Mouse (Mus musculus) liver, postnatal 0 days (tissue): ENCODE data around the gene Exoc2. TPM values are rescaled to one million over a fixed set of nuclear protein-coding genes. Genes with fewer than 3 reads are reported as not detected.
A peak's percentile ranks its signal among the peaks of the same experiment; 100 is the strongest.

Source experiments
- ATAC-seq: fragments of 200-750 bp; cut with Nextera tagmentation; 2 replicates; pipeline ENCODE4 v1.8.0; 2017; ENCODE audit warnings: mild to moderate bottlenecking, moderate library complexity
- DNase-seq: peaks from one replicate; pipeline ENCODE4 v3.0.0-alpha.2; 2016
- H3K27ac ChIP-seq: fragments of 300-500 bp; sonication (generic); 2 replicates; pipeline ENCODE4 v1.5.1; 2014; ENCODE audit warnings: antibody characterized with exemption, moderate library complexity, mild to moderate bottlenecking, low read depth
- H3K27me3 ChIP-seq: fragments of 300-500 bp; sonication (generic); 2 replicates; pipeline ENCODE4 v1.6.1; 2014; ENCODE audit warnings: low read length, control low read depth, mixed read lengths; ENCODE audit not compliant: insufficient read depth
- H3K36me3 ChIP-seq: fragments of 300-500 bp; sonication (generic); replicated peaks from 2 replicates; pipeline ENCODE4 v1.6.1; 2014; ENCODE audit warnings: mild to moderate bottlenecking, control low read depth, low read length, moderate library complexity, mixed read lengths; ENCODE audit not compliant: insufficient read depth
- H3K4me1 ChIP-seq: fragments of 300-500 bp; sonication (generic); 2 replicates; pipeline ENCODE4 v1.6.1; 2014; ENCODE audit warnings: antibody characterized with exemption, mild to moderate bottlenecking, control low read depth; ENCODE audit not compliant: insufficient read depth
- H3K4me2 ChIP-seq: fragments of 300-500 bp; sonication (generic); 2 replicates; pipeline ENCODE4 v1.6.1; 2014; ENCODE audit warnings: low read depth, mild to moderate bottlenecking, low read length, moderate library complexity, mixed read lengths
- H3K4me3 ChIP-seq: fragments of 300-500 bp; sonication (generic); 2 replicates; pipeline ENCODE4 v1.5.1; 2014; ENCODE audit warnings: low read depth, low read length
- H3K9ac ChIP-seq: fragments of 300-500 bp; sonication (generic); replicated peaks from 2 replicates; pipeline ENCODE4 v1.6.1; 2014; ENCODE audit warnings: mild to moderate bottlenecking, moderate library complexity
- H3K9me3 ChIP-seq: fragments of 300-500 bp; sonication (generic); 2 replicates; pipeline ENCODE4 v1.6.1; 2016; ENCODE audit warnings: mild to moderate bottlenecking, control low read depth, low read length, mixed read lengths
- CTCF ChIP-seq: sonication (generic); IDR thresholded peaks from 2 replicates; pipeline ENCODE4 v1.5.1; 2016; ENCODE audit warnings: antibody characterized with exemption, low read depth
- EP300 ChIP-seq: IDR thresholded peaks from 2 replicates; pipeline ENCODE4 v1.6.1; 2016; ENCODE audit warnings: antibody characterized with exemption, low read depth, mild to moderate bottlenecking
- WGBS: fragments of 180-500 bp; shearing (Covaris S2); extraction: QIAGEN DNeasy Blood & Tissue Kit; methylation state at CpG from one replicate; pipeline ENCODE4 v1.1.7; 2014; ENCODE audit not compliant: insufficient replicate concordance; 5-methylcytosine and 5-hydroxymethylcytosine counted together
- polyA plus RNA-seq: library from polyadenylated mRNA; unstranded; fragments of >200 nt; fragmentation: Nextera tagmentation; extraction: Ambion mirVana; gene quantifications from 2 replicates; pipeline ENCODE4 v1.2.1, GENCODE M21; 2015

The Exoc2 gene
- polyA plus RNA-seq, 1 experiment from 2014 or later: 8.1 TPM

GRCm38 (mm10) chr13:30913757-30914156, 60.1 kb downstream of the Exoc2 start:
- peaks cover 18% of the 10 kb centered on the region for H3K36me3 ChIP-seq
- no peaks in the 10 kb centered on the region for H3K9me3 ChIP-seq
- no peak overlapping the region for H3K9ac ChIP-seq
- ATAC-seq (no peak), DNase-seq (no peak)
- no peaks in the 10 kb centered on the region for H3K27me3 ChIP-seq
- H3K4me1 ChIP-seq: no peaks in the 10 kb centered on the region
- H3K4me2 ChIP-seq: no peak overlapping the region
- no peak for TF ChIP-seq CTCF
- TF ChIP-seq EP300: no peak
- no peak overlapping the region for H3K27ac ChIP-seq
- no peak overlapping the region for H3K4me3 ChIP-seq

DNA sequence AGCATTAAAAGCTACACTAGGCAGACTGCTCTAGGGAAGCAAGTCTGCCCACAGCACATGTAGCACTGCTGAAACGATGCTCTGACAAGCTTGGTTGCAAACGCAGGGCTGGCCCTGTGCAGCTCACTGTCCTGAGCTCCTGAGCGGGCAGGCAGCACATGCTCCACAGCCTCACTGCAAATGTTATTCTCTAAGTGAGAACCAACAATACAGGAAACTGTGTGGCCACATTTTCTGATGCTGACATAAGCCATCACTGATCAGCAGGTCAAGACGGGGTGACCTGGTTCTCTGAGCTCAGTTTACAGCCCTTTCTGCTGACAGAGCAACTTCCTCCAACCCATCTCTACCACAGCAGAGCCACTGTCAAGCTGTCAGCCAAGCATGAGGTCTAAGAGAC, 60.9 kb downstream of the Exoc2 start:
- no peak overlapping the region for H3K9ac ChIP-seq
- no peak overlapping the region for H3K4me3 ChIP-seq
- no peak overlapping the region for H3K4me2 ChIP-seq
- H3K27ac ChIP-seq: no peak overlapping the region
- H3K9me3 ChIP-seq: no peaks in the 10 kb centered on the region
- DNase-seq: no peak
- no peaks in the 10 kb centered on the region for H3K27me3 ChIP-seq
- peaks cover 21% of the 10 kb centered on the region for H3K36me3 ChIP-seq
- H3K4me1 ChIP-seq: no peaks in the 10 kb centered on the region
- WGBS: 46% methylated on average over 4 of the region's 4 CpGs
- TF ChIP-seq CTCF: no peak
- TF ChIP-seq EP300: no peak
- no peak for ATAC-seq

DNA sequence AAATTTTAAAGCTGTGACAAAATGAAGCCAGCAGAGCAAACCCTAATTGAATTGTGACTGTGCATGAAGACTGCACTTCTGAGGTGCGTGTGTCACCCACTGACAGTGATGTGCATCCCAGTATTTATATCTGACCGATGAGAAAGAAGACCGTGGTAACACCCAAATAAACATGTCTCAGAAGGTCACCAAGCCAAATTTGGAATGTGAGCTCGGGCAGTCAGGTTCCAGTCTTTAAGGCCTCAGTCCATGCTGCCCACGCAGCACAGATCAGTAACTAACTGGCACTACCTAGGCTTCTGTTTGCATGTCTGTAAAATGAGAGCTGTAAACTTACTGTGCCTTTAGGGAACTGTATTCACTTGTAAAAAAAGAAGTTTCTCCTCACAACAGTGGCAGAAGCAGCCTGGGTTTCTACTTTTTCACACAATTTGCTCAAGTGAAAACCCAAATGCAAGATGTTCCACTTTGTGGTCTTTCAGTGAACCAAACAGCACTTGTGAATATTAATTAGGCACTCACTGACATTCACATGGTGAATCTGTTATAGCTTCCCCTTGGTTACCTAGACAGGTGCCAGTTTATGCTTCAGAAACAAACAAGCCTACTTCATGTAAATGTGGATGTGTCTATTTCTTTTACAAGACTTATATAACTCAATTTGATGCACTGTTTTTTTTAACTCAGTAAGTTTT, 61.8 kb downstream of the Exoc2 start:
- TF ChIP-seq EP300: no peak
- TF ChIP-seq CTCF: no peak
- no peak for DNase-seq
- no peaks in the 10 kb centered on the region for H3K4me1 ChIP-seq
- no peak overlapping the region for H3K9ac ChIP-seq
- H3K4me2 ChIP-seq: no peak overlapping the region
- H3K9me3 ChIP-seq: no peaks in the 10 kb centered on the region
- no peaks in the 10 kb centered on the region for H3K27me3 ChIP-seq
- no peak for ATAC-seq
- H3K4me3 ChIP-seq: no peak overlapping the region
- H3K27ac ChIP-seq: no peak overlapping the region
- peaks cover 21% of the 10 kb centered on the region for H3K36me3 ChIP-seq
- 75% methylated on average over 5 of the region's 5 CpGs for WGBS

- no peaks in the 10 kb centered on the region for H3K9me3 ChIP-seq
- no peaks in the 10 kb centered on the region for H3K27me3 ChIP-seq
- TF ChIP-seq EP300: no peak
- TF ChIP-seq CTCF: no peak
- no peak for ATAC-seq
- no peak for DNase-seq
- no peak overlapping the region for H3K27ac ChIP-seq
- no peak overlapping the region for H3K4me2 ChIP-seq
- no peak overlapping the region for H3K9ac ChIP-seq
- H3K36me3 ChIP-seq: peaks cover 28% of the 10 kb centered on the region
- no peak overlapping the region for H3K4me3 ChIP-seq
- H3K4me1 ChIP-seq: no peaks in the 10 kb centered on the region
- WGBS: 79% methylated on average over 5 of the region's 5 CpGs
Measured at GRCm38 (mm10) chr13:30910889-30911288, 63.0 kb downstream of the Exoc2 start.

DNA sequence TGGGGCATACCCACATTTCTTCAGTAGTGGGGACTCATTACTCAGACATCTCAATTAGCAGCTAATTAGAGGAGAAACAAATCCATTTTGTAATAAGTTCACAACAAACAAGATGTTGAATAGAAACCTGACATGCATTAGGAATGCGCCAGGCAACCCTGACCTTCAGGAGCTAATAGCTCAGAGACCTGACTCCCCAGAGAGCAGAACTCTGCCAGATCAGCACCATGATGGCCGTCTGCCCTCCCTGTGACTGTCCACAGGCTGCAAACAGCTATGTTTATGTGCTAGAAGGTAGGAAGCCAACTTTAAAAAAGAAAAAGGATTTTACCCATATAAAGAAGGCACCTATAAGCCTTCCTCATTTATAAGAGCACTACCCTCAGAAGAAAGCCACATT, 71.6 kb downstream of the Exoc2 start:
- no peak for DNase-seq
- no peak for TF ChIP-seq CTCF
- no peak for TF ChIP-seq EP300
- no peak for ATAC-seq

GRCm38 (mm10) chr13:30901387-30902041, 72.4 kb downstream of the Exoc2 start:
- ATAC-seq: no peak
- H3K9me3 ChIP-seq: no peaks in the 10 kb centered on the region
- no peak for DNase-seq

More for the DNA sequence above, 71.6 kb downstream of the Exoc2 start:
- Histone ChIP-seq H3K36me3 (peaks cover 32% of the 10 kb centered on the region), H3K27me3 (no peaks in the 10 kb centered on the region), H3K27ac (no peak overlapping the region), H3K4me1 (no peaks in the 10 kb centered on the region), H3K9me3 (no peaks in the 10 kb centered on the region), H3K9ac (no peak overlapping the region), H3K4me2 (no peak overlapping the region), H3K4me3 (no peak overlapping the region)
- 78% methylated on average over 2 of the region's 2 CpGs for WGBS

More at GRCm38 (mm10) chr13:30901387-30902041, 72.4 kb downstream of the Exoc2 start:
- H3K4me3 ChIP-seq: no peak overlapping the region
- no peak for TF ChIP-seq EP300
- TF ChIP-seq CTCF: peak; percentile 47
- no peak overlapping the region for H3K27ac ChIP-seq
- peaks cover 29% of the 10 kb centered on the region for H3K36me3 ChIP-seq
- WGBS: 72% methylated on average over 7 of the region's 7 CpGs
- H3K9ac ChIP-seq: no peak overlapping the region
- H3K4me1 ChIP-seq: no peaks in the 10 kb centered on the region
- H3K4me2 ChIP-seq: no peak overlapping the region
- H3K27me3 ChIP-seq: no peaks in the 10 kb centered on the region
